In genomic region chr9:65070587-65070986, GRCm38 (mm10) we compare ENCODE assay signal across 25 mouse cellular contexts. TPM values are rescaled to one million over a fixed set of nuclear protein-coding genes. Genes with fewer than 3 reads are reported as not detected.
DNase-seq lines count a peak whose midpoint lies in the region; ATAC-seq and TF ChIP-seq lines count a peak whose summit lies in the region.
"Had no signal": no experiment of that assay in that cellular context is flagged by ENCODE, and none has a peak within 500 bp of the region (broad histone marks: within the 10 kb centered on the region; RNA-seq: fewer than 3 reads in every experiment).

No protein-coding gene starts in this region.

- ATAC-seq in intestine, embryonic 15.5 days, result peak; percentile 39; the same call in 1 of the 2 replicates
- ATAC-seq in intestine, embryonic 16.5 days, result no peak
- ATAC-seq in liver, embryonic 14.5 days (ENCODE audit: insufficient read depth), result peak; percentile 98
- ATAC-seq in stomach, embryonic 16.5 days (ENCODE audit: insufficient read depth, low FRiP score), result 0 out of 2 replicates have a peak, but pooled peaks have one; percentile 29
- ATAC-seq: CD4-positive, CD25-positive, alpha-beta regulatory T cell, adult 4 months; forebrain, embryonic 13.5 days; hindbrain, embryonic 16.5 days; intestine, postnatal 0 days; Patski had no signal

- H3K4me2 ChIP-seq in intestine, embryonic 15.5 days (replicated peaks), result no peak overlapping the region
- H3K4me2 ChIP-seq in intestine, embryonic 16.5 days (ENCODE audit: low read depth, low read length), result no peak overlapping the region
- H3K4me2 ChIP-seq in liver, embryonic 14.5 days (ENCODE audit: low read depth), result peak overlapping the region; percentile 49
- H3K4me2 ChIP-seq in stomach, embryonic 16.5 days (ENCODE audit: low read depth, low read length), result no peak overlapping the region
- H3K4me2 ChIP-seq: forebrain, embryonic 13.5 days; heart, embryonic 11.5 days; limb, embryonic 12.5 days had no signal

- peak; percentile 73 to 81 (median 76) for DNase-seq in liver, embryonic 14.5 days (ENCODE audit: low read depth in 3 of 3, low spot score in 3 of 3)
- no peak for DNase-seq in left cerebral cortex, postnatal 14 days (ENCODE audit: low spot score in 2 of 2)
- DNase-seq in B cell, adult 2 months, result no peak
- no peak for DNase-seq in testis, postnatal 14 days (ENCODE audit: low spot score)
- DNase-seq: adrenal gland, postnatal 36 days; cerebellum, adult 18-20 months; cerebellum, postnatal 14 days; lung, adult 2 months; midbrain, embryonic 14.5 days; right cerebral cortex, postnatal 14 days; spleen, adult 18-20 months; thymus, adult 18-20 months had no signal

- H3K4me3 ChIP-seq in intestine, embryonic 15.5 days (replicated peaks), result no peak overlapping the region
- H3K4me3 ChIP-seq in intestine, embryonic 16.5 days (ENCODE audit: low read length), result no peak overlapping the region
- peak overlapping the region; percentile 10 for H3K4me3 ChIP-seq in erythroblast, embryonic 14.5 days (replicated peaks)
- no peak overlapping the region for H3K4me3 ChIP-seq in liver, embryonic 14.5 days (ENCODE audit: insufficient read depth in 1 of 2, low read depth in 2 of 2, low read length in 2 of 2)
- no peak overlapping the region for H3K4me3 ChIP-seq in stomach, embryonic 16.5 days (replicated peaks; ENCODE audit: low read length)
- H3K4me3 ChIP-seq: forebrain, embryonic 13.5 days; hindbrain, embryonic 10.5 days; limb, embryonic 12.5 days; megakaryocyte, embryonic 14.5 days had no signal

- TF ChIP-seq CTCF in liver, embryonic 14.5 days (IDR thresholded peaks at IDR 0.05; ENCODE audit: low read depth), result no peak

- H3K9ac ChIP-seq in intestine, embryonic 15.5 days, result no peak overlapping the region
- no peak overlapping the region for H3K9ac ChIP-seq in intestine, embryonic 16.5 days (ENCODE audit: low read depth, low read length)
- no peak overlapping the region; the same call in 1 of the 2 replicates for H3K9ac ChIP-seq in liver, embryonic 14.5 days (replicated peaks)
- no peak overlapping the region for H3K9ac ChIP-seq in stomach, embryonic 16.5 days (ENCODE audit: low read length)
- H3K9ac ChIP-seq: forebrain, embryonic 13.5 days; limb, embryonic 12.5 days had no signal

- H3K27me3 ChIP-seq in intestine, embryonic 15.5 days (replicated peaks), result no peaks in the 10 kb centered on the region
- no peaks in the 10 kb centered on the region for H3K27me3 ChIP-seq in intestine, embryonic 16.5 days (replicated peaks; ENCODE audit: control insufficient read depth, insufficient read depth, low read length)
- no peaks in the 10 kb centered on the region for H3K27me3 ChIP-seq in erythroblast, embryonic 14.5 days (ENCODE audit: control insufficient read depth)
- H3K27me3 ChIP-seq in liver, embryonic 14.5 days (ENCODE audit: control insufficient read depth, insufficient read depth, low read length), result no peaks in the 10 kb centered on the region
- no peaks in the 10 kb centered on the region for H3K27me3 ChIP-seq in stomach, embryonic 16.5 days (ENCODE audit: control insufficient read depth, insufficient read depth, low read length)
- H3K27me3 ChIP-seq: forebrain, embryonic 13.5 days; limb, embryonic 12.5 days; megakaryocyte, embryonic 14.5 days; Patski had no signal

- 89% methylated on average over 3 of the region's 3 CpGs for WGBS in intestine, embryonic 15.5 days
- 89% methylated on average over 3 of the region's 3 CpGs for WGBS in intestine, embryonic 16.5 days
- WGBS in liver, embryonic 14.5 days (ENCODE audit: insufficient replicate concordance), result 21% methylated on average over 3 of the region's 3 CpGs
- WGBS in stomach, embryonic 16.5 days, result 83% methylated on average over 3 of the region's 3 CpGs

- H3K36me3 ChIP-seq in intestine, embryonic 15.5 days, result 0 out of 2 replicates have a peak, but pooled peaks cover 4% of the 10 kb centered on the region
- H3K36me3 ChIP-seq in intestine, embryonic 16.5 days (ENCODE audit: control insufficient read depth, insufficient read depth, low read length), result peaks cover 9% of the 10 kb centered on the region; the same call in 1 of the 2 replicates
- peaks cover 95% of the 10 kb centered on the region for H3K36me3 ChIP-seq in erythroblast, embryonic 14.5 days (ENCODE audit: control insufficient read depth)
- peaks cover 52% of the 10 kb centered on the region for H3K36me3 ChIP-seq in liver, embryonic 14.5 days (replicated peaks; ENCODE audit: control insufficient read depth, insufficient read depth, low read depth)
- peaks cover 5% of the 10 kb centered on the region; the same call in 1 of the 2 replicates for H3K36me3 ChIP-seq in stomach, embryonic 16.5 days (ENCODE audit: control insufficient read depth, insufficient read depth, low read length)

- H3K4me1 ChIP-seq in intestine, embryonic 15.5 days (replicated peaks), result no peaks in the 10 kb centered on the region
- no peaks in the 10 kb centered on the region for H3K4me1 ChIP-seq in intestine, embryonic 16.5 days (ENCODE audit: control insufficient read depth, insufficient read depth, low read length)
- peaks cover 45% of the 10 kb centered on the region for H3K4me1 ChIP-seq in erythroblast, embryonic 14.5 days (ENCODE audit: control insufficient read depth)
- peaks cover 26 to 30% of the 10 kb centered on the region in 2 experiments for H3K4me1 ChIP-seq in liver, embryonic 14.5 days (replicated peaks; ENCODE audit: control insufficient read depth in 2 of 2, insufficient read depth in 2 of 2, low read length in 1 of 2)
- no peaks in the 10 kb centered on the region for H3K4me1 ChIP-seq in stomach, embryonic 16.5 days (ENCODE audit: control insufficient read depth, insufficient read depth, low read length)
- H3K4me1 ChIP-seq: forebrain, embryonic 13.5 days; hindbrain, embryonic 10.5 days; limb, embryonic 12.5 days had no signal

- H3K9me3 ChIP-seq in intestine, embryonic 15.5 days, result no peaks in the 10 kb centered on the region
- H3K9me3 ChIP-seq in intestine, embryonic 16.5 days (ENCODE audit: control insufficient read depth, low read length), result no peaks in the 10 kb centered on the region
- H3K9me3 ChIP-seq in erythroblast, embryonic 14.5 days (ENCODE audit: control insufficient read depth, low read length), result no peaks in the 10 kb centered on the region
- no peaks in the 10 kb centered on the region for H3K9me3 ChIP-seq in liver, embryonic 14.5 days (ENCODE audit: control insufficient read depth, low read length)
- H3K9me3 ChIP-seq in stomach, embryonic 16.5 days (replicated peaks; ENCODE audit: control insufficient read depth, low read length), result no peaks in the 10 kb centered on the region
- H3K9me3 ChIP-seq: forebrain, embryonic 13.5 days; hindbrain, embryonic 10.5 days; limb, embryonic 12.5 days; megakaryocyte, embryonic 14.5 days had no signal

- intact Hi-C loops in left cerebral cortex, postnatal 14 days (cut with DNase I), result loop anchor here (10.0 kb wide), 1 partner anchor 244 kb away; no protein-coding TSS in a partner anchor

- no peak overlapping the region for H3K27ac ChIP-seq in intestine, embryonic 15.5 days
- no peak overlapping the region for H3K27ac ChIP-seq in intestine, embryonic 16.5 days (ENCODE audit: low read length)
- H3K27ac ChIP-seq in liver, embryonic 14.5 days, result peak overlapping the region; percentile 81
- H3K27ac ChIP-seq in stomach, embryonic 16.5 days (ENCODE audit: low read length), result no peak overlapping the region
- H3K27ac ChIP-seq: forebrain, embryonic 13.5 days; hindbrain, embryonic 10.5 days; limb, embryonic 12.5 days had no signal

- peak; percentile 91 for TF ChIP-seq EP300 in liver, embryonic 14.5 days (IDR thresholded peaks at IDR 0.05; ENCODE audit: low read depth)

RNA-seq across cellular contexts. Expression of gene Igdcc4, which starts 30.7 kb away (rescaled TPM):
- polyA plus RNA-seq in intestine, embryonic 15.5 days (2015; fragmentation: Nextera tagmentation; extraction: Ambion mirVana), result 21.1 and 22.7 TPM in 2 replicates
- polyA plus RNA-seq in intestine, embryonic 16.5 days (2015; fragmentation: Nextera tagmentation; extraction: Ambion mirVana), result 13.0 and 14.5 TPM in 2 replicates
- not detected in 2 replicates for polyA plus RNA-seq in erythroblast, embryonic 14.5 days (2012)
- polyA plus RNA-seq in liver, embryonic 14.5 days (2012; rRNA removed), result 4.6 and 4.9 TPM in 2 replicates
- 4.5 and 5.4 TPM in 2 replicates for polyA plus RNA-seq in liver, embryonic 14.5 days (2014; fragmentation: Nextera tagmentation; extraction: Ambion mirVana)
- polyA plus RNA-seq in stomach, embryonic 16.5 days (2015; fragmentation: Nextera tagmentation; extraction: Ambion mirVana), result 22.1 and 25.6 TPM in 2 replicates
- total RNA-seq in left cerebral cortex, postnatal 14 days (2021), result 10 to 100 TPM; 20.5 to 26.1 TPM

RNA-seq across cellular contexts. Expression of gene Dpp8, which starts 38.4 kb away (rescaled TPM):
- polyA plus RNA-seq in intestine, embryonic 15.5 days (2015; fragmentation: Nextera tagmentation; extraction: Ambion mirVana), result 33.1 TPM in 2 replicates
- polyA plus RNA-seq in intestine, embryonic 16.5 days (2015; fragmentation: Nextera tagmentation; extraction: Ambion mirVana), result 26.9 and 29.1 TPM in 2 replicates
- polyA plus RNA-seq in erythroblast, embryonic 14.5 days (2012), result 0.33 and 0.43 TPM in 2 replicates
- polyA plus RNA-seq in liver, embryonic 14.5 days (2012; rRNA removed), result 16.8 and 18.5 TPM in 2 replicates
- 11.7 and 13.6 TPM in 2 replicates for polyA plus RNA-seq in liver, embryonic 14.5 days (2014; fragmentation: Nextera tagmentation; extraction: Ambion mirVana)
- 37.0 and 37.5 TPM in 2 replicates for polyA plus RNA-seq in stomach, embryonic 16.5 days (2015; fragmentation: Nextera tagmentation; extraction: Ambion mirVana)
- total RNA-seq in left cerebral cortex, postnatal 14 days (2021), result 100 to 1,000 TPM; 134 to 141 TPM

RNA-seq across cellular contexts. Expression of gene Hacd3, which starts 49.1 kb away (rescaled TPM):
- polyA plus RNA-seq in intestine, embryonic 15.5 days (2015; fragmentation: Nextera tagmentation; extraction: Ambion mirVana), result 85.5 and 90.2 TPM in 2 replicates
- 77.8 and 86.8 TPM in 2 replicates for polyA plus RNA-seq in intestine, embryonic 16.5 days (2015; fragmentation: Nextera tagmentation; extraction: Ambion mirVana)
- polyA plus RNA-seq in erythroblast, embryonic 14.5 days (2012), result 0.22 and 0.27 TPM in 2 replicates
- polyA plus RNA-seq in liver, embryonic 14.5 days (2012; rRNA removed), result 17.9 and 22.9 TPM in 2 replicates
- 19.6 and 22.9 TPM in 2 replicates for polyA plus RNA-seq in liver, embryonic 14.5 days (2014; fragmentation: Nextera tagmentation; extraction: Ambion mirVana)
- polyA plus RNA-seq in stomach, embryonic 16.5 days (2015; fragmentation: Nextera tagmentation; extraction: Ambion mirVana), result 93.0 and 104 TPM in 2 replicates
- total RNA-seq in left cerebral cortex, postnatal 14 days (2021), result 100 to 1,000 TPM; 177 TPM

Comparison
In these comparisons a context has a peak if more than half of its experiments do, and no peak if none do; other contexts are left out.
1. DNase-seq: peak in liver, embryonic 14.5 days (3 of 3); none in left cerebral cortex, postnatal 14 days (0 of 2), B cell, adult 2 months (0 of 2) and testis, postnatal 14 days (single experiment).
2. RNA of gene Hacd3, which starts 49.1 kb away (polyA plus RNA-seq): 93.0 to 104 TPM in stomach, embryonic 16.5 days, 85.5 to 90.2 TPM in intestine, embryonic 15.5 days, 77.8 to 86.8 TPM in intestine, embryonic 16.5 days and 17.9 to 22.9 TPM in liver, embryonic 14.5 days; 0.22 to 0.27 TPM in erythroblast, embryonic 14.5 days; every median in the first group is over 10 times any median in the second.